Mouse (Mus musculus) kidney, adult 11 months (tissue): ENCODE measurements around the gene Olfr287.

Experiments used
- DNase-seq: peaks from one replicate; pipeline ENCODE4 v3.0.0; 2022

Gene Olfr287

GRCm38 (mm10) chr15:98220877-98221276 lies at the start of gene Olfr287, which contains the start of gene Gm44579:
Gene Olfr287 (minus strand): TSS chr15:98221056.
Gene Gm44579 (minus strand): TSS chr15:98220977.
- no peak for DNase-seq

GRCm38 (mm10) chr15:98257776-98258175 lies 36.9 kb upstream of the Olfr287 start:
- no peak for DNase-seq

- DNase-seq: no peak
These were observed 36.3 kb upstream of the Olfr287 start, which contains the start of gene H1fnt for GRCm38 (mm10) chr15:98257193-98257592. Gene H1fnt (minus strand): TSS chr15:98257293.

DNA sequence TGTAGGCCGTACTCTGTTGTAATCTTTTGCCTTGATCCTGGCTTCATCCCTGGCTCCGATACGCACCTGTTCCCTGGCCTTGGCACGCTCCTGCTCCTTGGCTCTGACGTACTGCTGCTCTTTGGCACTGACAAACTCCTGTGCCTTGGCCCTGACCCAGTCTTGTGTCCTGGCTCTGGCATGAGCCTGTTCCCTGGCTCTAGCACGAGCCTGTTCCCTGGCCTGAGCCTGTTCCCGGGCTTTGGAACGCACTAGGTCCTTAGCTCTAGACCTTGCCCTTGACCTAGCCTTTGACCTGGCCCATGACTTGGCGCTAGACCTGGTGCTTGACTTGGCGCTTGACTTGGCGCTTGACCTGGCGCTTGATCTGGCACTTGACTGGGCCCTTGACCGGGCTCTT lies 35.4 kb upstream of the Olfr287 start:
- DNase-seq: peak; percentile 90

DNA sequence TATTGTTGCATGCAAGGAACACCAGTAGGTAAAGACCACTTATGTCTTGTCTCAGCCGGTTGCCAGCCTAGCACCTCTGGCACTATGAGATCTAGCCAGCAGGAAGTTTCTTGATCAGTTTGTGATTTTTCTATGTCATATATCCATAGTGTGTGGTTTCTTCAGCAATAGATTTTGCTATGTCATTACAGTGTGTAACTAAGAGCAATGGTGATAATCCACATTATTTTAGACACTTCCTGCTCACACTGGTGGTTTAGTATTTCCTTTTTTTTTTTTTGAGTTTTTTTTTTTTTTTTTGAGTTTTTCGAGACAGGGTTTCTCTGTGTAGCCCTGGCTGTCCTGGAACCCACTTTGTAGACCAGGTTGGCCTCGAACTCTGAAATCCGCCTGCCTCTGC lies 14.6 kb upstream of the Olfr287 start:
- DNase-seq: no peak

GRCm38 (mm10) chr15:98234350-98234749 lies 13.5 kb upstream of the Olfr287 start, which contains the start of gene Olfr286:
Gene Olfr286 (minus strand): TSS chr15:98234450.
- no peak for DNase-seq

DNA sequence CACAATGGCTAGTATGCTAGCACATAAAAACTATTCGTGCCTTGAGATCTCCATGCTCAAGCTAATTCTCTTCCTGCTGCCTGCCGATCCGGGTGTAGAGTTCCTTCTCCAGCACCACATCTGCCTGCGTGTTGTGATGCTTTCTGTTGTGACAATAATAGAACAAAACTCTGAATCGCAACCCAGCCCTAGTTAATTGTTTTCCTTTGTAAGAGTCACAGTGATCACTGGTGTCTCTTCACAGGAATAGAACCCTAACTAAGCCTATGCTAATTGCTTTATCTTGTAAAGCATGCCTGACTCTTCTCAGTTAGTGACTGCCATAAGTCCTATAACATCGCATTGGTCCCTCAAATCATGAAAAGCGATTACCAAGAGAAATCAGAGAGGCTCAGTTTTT lies 5.2 kb upstream of the Olfr287 start:
- DNase-seq: no peak

- DNase-seq: no peak
These were observed 4.8 kb upstream of the Olfr287 start for GRCm38 (mm10) chr15:98225610-98226009.

DNA sequence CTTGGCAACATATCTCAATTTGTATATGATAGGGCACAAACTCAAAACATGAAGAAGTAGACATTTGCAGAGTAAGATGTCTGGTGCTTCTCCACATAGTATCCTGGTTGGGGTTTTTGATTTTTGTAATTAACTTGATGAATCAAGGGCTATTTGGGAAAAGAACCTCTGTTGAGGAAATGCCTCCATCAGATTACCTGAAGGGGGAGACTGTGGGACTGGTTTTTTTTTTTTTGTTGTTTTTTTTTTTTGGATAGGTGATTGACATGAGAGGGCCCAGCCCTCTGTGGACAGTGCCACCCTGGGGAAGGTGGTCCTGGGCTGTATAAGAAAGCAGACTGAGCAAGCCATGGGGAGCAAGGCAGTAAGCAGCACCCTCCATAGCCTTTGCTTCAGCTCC lies 1.5 kb upstream of the Olfr287 start:
- DNase-seq: no peak

DNA sequence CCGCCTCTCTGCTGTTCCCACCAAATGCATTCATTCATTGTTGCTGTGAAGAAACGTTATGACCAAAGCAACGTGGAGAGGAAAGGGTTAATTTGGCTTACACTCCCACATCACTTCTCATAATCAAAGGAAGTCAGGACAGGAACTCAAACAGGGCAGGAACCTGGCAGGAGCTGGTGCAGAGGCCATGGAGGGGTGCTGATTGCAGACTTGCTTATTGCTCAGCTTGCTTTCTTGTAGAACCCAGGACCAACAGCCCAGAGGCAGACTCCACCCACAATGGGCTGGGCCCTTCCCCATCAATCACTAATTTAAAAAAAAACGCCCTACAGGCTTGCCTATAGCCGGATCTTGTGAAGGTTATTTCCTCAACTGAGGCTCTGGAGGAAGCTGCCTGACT lies 6.7 kb downstream of the Olfr287 start:
- no peak for DNase-seq

DNA sequence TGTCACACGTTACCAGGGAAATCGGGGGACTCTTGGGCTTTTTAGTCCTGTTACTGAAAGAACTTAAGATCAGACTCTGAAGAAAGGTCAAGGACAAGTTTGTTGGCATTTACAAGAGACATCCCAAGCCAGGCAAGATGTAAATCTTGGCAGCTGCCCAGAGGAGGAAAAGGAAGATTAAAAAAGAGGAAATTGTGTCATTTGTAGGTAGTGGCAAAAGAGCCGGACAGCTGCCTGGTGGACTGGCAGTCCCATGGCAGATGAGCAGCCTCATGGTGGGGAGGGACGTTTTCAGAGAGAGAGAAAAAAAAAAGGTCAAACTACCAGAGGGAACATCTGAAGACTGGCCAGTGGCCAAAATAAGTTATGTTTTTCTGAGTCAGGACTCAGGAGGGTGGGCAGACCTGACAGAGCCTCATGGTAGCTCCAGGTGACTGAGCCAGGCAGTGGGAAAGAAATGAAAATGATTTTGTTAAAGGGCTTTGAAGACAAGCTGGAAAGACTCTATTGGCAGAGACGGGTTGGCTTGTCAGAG lies 7.5 kb downstream of the Olfr287 start:
- peak; percentile 8 for DNase-seq

DNA sequence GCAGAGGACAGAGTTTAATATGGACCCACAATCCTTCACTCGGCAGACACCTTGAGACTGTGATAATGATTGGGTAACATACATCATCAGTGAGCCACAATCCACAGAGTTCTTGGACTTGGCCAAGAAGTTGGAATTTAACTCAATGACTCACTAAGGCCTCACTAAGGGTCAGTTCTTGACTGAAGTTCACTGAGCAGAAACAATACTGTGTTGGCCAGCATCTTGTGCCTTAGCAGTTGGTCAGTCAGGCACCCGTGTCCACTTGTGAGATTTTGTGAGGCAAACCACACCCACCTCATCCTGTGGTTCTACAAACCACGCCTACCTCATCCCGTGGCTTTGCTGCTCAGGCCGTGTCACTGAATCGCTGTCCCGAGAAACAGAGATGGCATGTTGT lies 11.2 kb downstream of the Olfr287 start:
- peak; percentile 69 for DNase-seq

GRCm38 (mm10) chr15:98195442-98195841 lies 25.4 kb downstream of the Olfr287 start, which contains the start of gene Olfr288:
Gene Olfr288 (minus strand): TSS chr15:98195542.
- no peak for DNase-seq

DNA sequence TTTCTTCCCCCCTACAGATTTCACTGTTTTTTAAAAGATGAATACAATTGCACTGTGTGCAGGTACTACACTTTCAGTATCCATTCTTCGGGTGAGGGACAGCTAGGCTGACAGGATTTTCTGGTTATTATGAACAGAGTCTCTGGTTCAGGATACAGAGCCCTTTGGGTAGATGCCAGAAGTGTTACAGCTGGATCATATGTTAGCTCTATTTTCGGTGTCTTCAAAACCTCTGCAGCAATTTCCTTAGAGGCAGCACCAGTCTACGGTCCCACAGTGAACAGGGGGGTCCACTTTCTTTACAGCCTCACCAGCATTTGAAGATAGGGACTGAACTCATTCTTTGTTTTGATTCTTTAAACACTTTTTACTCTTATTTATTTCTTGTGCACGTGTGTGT lies 36.4 kb downstream of the Olfr287 start:
- no peak for DNase-seq

DNA sequence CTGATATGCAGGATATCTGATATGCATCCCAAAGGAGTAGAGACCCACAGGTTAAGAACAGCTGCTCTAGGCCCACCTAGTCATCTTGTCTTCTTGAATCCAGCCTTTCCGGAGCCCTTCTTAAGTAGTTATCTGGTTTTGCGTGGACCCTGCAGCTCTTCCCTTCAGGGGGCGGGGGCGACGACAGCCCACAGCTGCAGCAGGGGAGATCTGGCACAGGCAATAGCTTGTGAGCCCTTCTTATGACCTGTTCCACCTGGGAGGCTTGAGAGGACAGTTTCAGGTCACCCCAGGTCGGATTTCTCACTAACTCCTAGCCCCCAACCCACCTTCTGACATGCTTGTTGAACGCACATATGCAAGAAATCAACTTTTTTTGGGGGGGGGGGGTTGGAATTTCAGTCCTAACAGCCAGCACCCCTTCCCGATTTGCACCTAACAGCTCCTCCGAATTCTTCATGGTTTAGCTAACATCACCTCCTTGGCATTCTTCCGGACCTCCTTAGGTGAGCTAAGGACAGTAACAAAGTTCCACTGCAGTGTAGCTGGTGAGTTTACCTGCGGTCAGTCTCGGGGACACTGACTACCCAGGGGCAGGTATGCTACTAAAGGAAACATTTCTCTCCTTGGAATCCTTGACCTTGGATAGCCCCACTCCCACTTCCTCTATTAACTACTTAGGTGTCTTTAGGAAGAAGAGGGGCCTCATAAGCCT lies 38.8 kb downstream of the Olfr287 start:
- DNase-seq: peak; percentile 37

DNA sequence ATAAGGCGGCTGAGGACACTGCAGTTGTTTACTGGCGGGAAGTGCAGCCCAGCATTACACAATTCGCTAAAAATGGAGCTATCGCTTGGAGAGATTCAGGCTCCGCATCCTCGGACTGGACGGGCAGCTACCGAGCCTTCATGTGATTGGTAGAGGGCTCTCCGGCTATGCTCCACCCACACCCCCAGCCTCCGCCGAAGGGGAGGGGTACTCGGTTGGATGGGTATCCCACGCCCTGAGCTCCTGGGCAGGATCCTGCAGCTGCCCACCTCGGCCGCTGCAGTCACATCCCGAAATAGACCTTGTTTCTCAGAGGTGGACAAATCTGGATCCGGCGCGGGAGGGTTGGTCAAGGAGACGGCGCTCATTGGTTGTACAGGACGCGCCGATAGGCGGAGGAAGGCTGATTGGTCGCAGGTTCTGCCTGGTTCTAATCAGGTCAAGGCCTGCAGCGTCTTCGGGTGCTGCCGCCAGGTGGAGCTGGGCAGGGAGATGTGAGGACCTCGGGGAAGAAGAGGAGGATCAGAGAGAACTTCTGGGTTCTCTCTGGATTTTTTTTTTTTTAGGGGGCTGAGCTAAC lies 39.6 kb downstream of the Olfr287 start:
- peak; percentile 93 for DNase-seq

GRCm38 (mm10) chr15:98180567-98181131 lies 40.2 kb downstream of the Olfr287 start:
- DNase-seq: no peak

DNA sequence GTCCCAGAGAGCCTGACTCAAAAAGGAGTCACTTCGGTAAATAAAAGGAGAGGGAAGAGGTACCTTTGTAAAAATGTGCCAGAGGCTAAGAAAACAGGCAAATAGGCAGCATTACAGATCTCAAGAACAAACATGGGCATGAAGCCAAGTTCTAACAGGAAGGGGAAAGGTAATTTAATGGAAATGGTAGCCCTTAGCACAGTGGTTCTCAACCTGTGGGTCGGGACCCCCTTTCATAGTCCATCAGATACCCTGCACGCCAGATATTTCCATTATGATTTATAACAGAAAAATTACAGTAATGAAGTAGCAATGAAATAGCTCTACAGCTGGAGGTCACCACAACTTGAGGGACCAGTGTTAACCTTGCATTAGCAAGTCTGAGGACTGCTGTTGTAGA lies 43.5 kb downstream of the Olfr287 start:
- DNase-seq: no peak

GRCm38 (mm10) chr15:98173821-98174220 lies 47.0 kb downstream of the Olfr287 start:
- no peak for DNase-seq

DNA sequence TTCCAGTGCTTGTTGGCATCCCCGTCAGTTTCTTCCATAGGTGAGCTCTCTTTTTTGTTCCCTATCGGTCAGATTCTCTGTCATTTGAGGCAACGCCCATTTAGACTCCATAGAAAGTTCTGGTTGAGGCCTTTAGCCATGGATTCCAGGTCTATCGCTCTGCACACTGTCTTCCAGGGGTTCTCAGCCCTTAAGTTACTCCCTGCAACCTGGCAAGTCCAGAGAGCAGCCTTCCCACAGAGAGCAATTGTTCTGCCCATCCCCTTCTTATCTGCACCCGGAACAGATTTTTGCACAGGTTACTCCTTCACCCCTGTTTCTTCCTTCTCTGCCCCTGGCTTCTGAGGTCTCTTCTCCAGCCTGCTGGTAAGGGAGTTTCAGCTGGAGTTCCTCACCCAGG lies 48.7 kb downstream of the Olfr287 start:
- DNase-seq: no peak

DNA sequence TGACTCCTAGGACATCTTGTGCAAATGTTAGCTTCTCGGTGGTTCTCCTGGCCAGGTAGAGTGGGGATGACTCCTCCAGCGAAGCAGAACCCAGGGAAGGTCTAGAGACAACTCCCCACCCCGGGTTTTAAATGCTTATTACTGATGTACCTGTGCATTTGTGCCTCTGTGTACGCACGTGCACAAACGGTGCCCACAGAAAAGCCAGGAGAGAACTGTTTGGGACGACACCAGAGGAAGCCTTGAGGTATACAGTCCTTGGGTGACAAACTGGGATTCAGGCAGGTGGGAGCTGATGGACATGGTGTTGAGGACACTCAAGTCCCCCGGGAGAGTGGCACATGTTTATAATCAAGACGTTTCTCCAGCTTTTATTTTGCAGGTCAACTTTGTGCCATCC lies 49.9 kb downstream of the Olfr287 start:
- DNase-seq: no peak

DNA sequence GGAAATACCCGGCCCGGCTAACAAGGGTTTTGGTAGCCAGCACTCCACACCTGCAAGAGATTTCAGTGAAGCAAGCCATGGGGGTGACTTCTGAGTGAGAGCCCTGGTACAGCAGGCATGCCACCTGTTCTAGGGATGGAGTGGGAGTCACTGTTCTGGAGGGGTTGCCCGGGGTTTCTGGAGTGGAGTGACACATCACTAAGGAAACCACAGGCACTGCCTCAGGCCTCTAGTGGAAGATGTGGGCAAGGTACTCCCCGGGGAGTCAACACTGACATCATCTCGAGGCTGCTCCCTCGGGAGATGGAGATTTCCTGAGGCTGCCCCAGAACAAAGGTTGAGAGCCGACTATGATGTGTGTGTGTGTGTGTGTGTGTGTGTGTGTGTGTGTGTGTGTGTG lies 50.5 kb downstream of the Olfr287 start:
- DNase-seq: no peak

DNA sequence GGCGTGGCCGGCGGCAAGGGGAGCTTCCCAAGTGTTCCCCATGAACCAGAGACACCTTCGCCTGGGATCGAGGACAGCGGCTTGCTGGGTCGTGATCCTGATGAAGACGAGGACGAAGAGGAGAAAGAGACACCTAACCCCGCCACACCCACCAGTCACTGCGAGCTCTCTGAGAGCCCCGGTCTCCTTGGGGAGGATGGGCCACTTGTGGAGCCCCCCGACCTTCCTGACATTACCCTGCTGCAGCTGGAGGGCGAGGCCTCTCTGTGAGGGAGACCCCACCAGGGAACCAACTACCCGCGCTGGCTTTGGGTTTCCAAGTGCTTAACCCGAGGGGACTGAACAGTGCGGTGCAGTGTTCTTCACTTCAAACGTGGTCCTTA lies 52.2 kb downstream of the Olfr287 start:
- no peak for DNase-seq
